Mouse (Mus musculus): ENCODE measurements around the gene Dgke. TPM values are rescaled to one million over a fixed set of nuclear protein-coding genes. Genes with fewer than 3 reads are reported as not detected.
A peak's percentile ranks its signal among the peaks of the same experiment; 100 is the strongest.

Dgke gene
- polyA plus RNA-seq, 1 experiment from 2014 or later, result 1.9 TPM

DNA sequence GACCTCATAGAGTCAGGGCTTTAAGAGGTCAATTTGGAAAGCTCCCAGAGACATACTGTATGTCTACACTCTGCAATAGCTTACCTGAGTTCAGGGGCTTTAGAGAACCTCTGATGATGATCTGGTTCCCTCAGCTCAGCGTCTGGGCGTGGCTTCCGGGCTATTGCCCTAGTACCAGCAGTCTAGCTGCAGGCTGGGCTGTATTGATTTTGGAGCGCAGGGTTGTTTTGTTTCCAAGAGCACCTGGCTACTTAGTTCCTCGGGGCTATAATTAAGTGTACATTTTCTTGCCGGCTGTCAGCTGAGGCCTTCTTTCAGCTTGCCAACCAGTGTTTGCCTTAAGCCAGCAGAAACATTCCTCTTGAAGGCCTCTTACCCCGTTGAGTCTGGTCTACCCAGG lies 57.2 kb downstream of the Dgke start:
- H3K27ac ChIP-seq (replicated peaks), result no peak overlapping the region
- no peaks in the 10 kb centered on the region for H3K9me3 ChIP-seq (ENCODE audit: control insufficient read depth, low read length)
- H3K36me3 ChIP-seq (ENCODE audit: control insufficient read depth, insufficient read depth, low read length), result peaks cover 19% of the 10 kb centered on the region
- no peak overlapping the region for H3K4me3 ChIP-seq (ENCODE audit: low read depth, low read length)
- no peak overlapping the region for H3K4me2 ChIP-seq (replicated peaks; ENCODE audit: low read depth)
- no peak for TF ChIP-seq EP300 (optimal IDR thresholded peaks at IDR 0.05)
- peak; percentile 70 for ATAC-seq (ENCODE audit: low FRiP score, low TSS enrichment)
- H3K27me3 ChIP-seq (ENCODE audit: control insufficient read depth, insufficient read depth, low read length), result no peaks in the 10 kb centered on the region
- no peak overlapping the region for H3K9ac ChIP-seq (ENCODE audit: low read length)
- H3K4me1 ChIP-seq (replicated peaks; ENCODE audit: control insufficient read depth, insufficient read depth), result no peaks in the 10 kb centered on the region
- DNase-seq (ENCODE audit: low spot score), result peak; percentile 71
- WGBS, result 44% methylated on average over 7 of the region's 7 CpGs

- Histone ChIP-seq H3K36me3 (ENCODE audit: control insufficient read depth, insufficient read depth, low read length) (peaks cover 19% of the 10 kb centered on the region), H3K9me3 (ENCODE audit: control insufficient read depth, low read length) (no peaks in the 10 kb centered on the region), H3K4me2 (replicated peaks; ENCODE audit: low read depth) (no peak overlapping the region), H3K27me3 (ENCODE audit: control insufficient read depth, insufficient read depth, low read length) (no peaks in the 10 kb centered on the region), H3K4me3 (ENCODE audit: low read depth, low read length) (no peak overlapping the region), H3K4me1 (replicated peaks; ENCODE audit: control insufficient read depth, insufficient read depth) (no peaks in the 10 kb centered on the region; the same call in 1 of the 2 replicates), H3K9ac (ENCODE audit: low read length) (no peak overlapping the region), H3K27ac (replicated peaks) (no peak overlapping the region)
- ATAC-seq (ENCODE audit: low FRiP score, low TSS enrichment), result no peak
- WGBS, result 80% methylated on average over 9 of the region's 9 CpGs
- TF ChIP-seq CTCF (IDR thresholded peaks at IDR 0.05; ENCODE audit: low read depth) (no peak), EP300 (optimal IDR thresholded peaks at IDR 0.05) (no peak)
- no peak for DNase-seq (ENCODE audit: low spot score)
Observed at GRCm38 (mm10) chr11:89009066-89009465, 57.6 kb downstream of the Dgke start.

- Histone ChIP-seq H3K4me2 (replicated peaks; ENCODE audit: low read depth) (no peak overlapping the region), H3K9ac (ENCODE audit: low read length) (no peak overlapping the region), H3K4me3 (ENCODE audit: low read depth, low read length) (no peak overlapping the region), H3K27me3 (ENCODE audit: control insufficient read depth, insufficient read depth, low read length) (no peaks in the 10 kb centered on the region), H3K36me3 (ENCODE audit: control insufficient read depth, insufficient read depth, low read length) (peaks cover 15% of the 10 kb centered on the region; the same call in 1 of the 2 replicates), H3K9me3 (ENCODE audit: control insufficient read depth, low read length) (no peaks in the 10 kb centered on the region), H3K27ac (replicated peaks) (no peak overlapping the region), H3K4me1 (replicated peaks; ENCODE audit: control insufficient read depth, insufficient read depth) (peaks cover 3% of the 10 kb centered on the region; the same call in 1 of the 2 replicates)
- 71% methylated on average over 3 of the region's 3 CpGs for WGBS
- no peak for ATAC-seq (ENCODE audit: low FRiP score, low TSS enrichment)
- peak; percentile 35 for DNase-seq (ENCODE audit: low spot score)
- TF ChIP-seq EP300 (optimal IDR thresholded peaks at IDR 0.05) (no peak), CTCF (IDR thresholded peaks at IDR 0.05; ENCODE audit: low read depth) (no peak)
Observed at GRCm38 (mm10) chr11:89007582-89007981, 59.1 kb downstream of the Dgke start.

- no peak overlapping the region for H3K27ac ChIP-seq (replicated peaks)
- H3K9me3 ChIP-seq (ENCODE audit: control insufficient read depth, low read length), result no peaks in the 10 kb centered on the region
- no peaks in the 10 kb centered on the region for H3K27me3 ChIP-seq (ENCODE audit: control insufficient read depth, insufficient read depth, low read length)
- DNase-seq (ENCODE audit: low spot score) (no peak), ATAC-seq (ENCODE audit: low FRiP score, low TSS enrichment) (no peak)
- peaks cover 5% of the 10 kb centered on the region; the same call in 1 of the 2 replicates for H3K4me1 ChIP-seq (replicated peaks; ENCODE audit: control insufficient read depth, insufficient read depth)
- TF ChIP-seq CTCF (IDR thresholded peaks at IDR 0.05; ENCODE audit: low read depth) (no peak), EP300 (optimal IDR thresholded peaks at IDR 0.05) (no peak)
- H3K36me3 ChIP-seq (ENCODE audit: control insufficient read depth, insufficient read depth, low read length), result peaks cover 5% of the 10 kb centered on the region; the same call in 1 of the 2 replicates
- no peak overlapping the region for H3K4me3 ChIP-seq (ENCODE audit: low read depth, low read length)
- no peak overlapping the region for H3K4me2 ChIP-seq (replicated peaks; ENCODE audit: low read depth)
- H3K9ac ChIP-seq (ENCODE audit: low read length), result no peak overlapping the region
Observed at GRCm38 (mm10) chr11:89006404-89006803, 60.2 kb downstream of the Dgke start.

DNA sequence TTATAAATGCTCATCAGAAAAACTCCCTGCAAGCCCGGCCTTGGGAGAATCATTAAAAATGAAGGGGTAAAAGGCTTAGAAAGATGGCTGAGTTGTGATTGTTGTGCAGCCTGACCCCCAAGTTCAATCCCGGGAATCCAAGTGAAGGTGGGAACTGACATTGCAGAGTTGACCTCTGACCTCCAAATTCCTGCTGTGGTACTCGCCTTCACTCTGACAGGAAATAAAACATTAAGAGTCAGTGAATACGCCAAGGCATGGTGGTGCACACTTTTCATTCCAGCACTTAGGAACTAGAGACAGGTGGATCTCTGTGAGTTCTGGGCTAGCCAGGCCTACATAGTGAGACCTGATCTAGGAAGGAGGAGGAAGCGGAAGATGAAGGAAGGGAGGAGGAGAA lies 61.2 kb downstream of the Dgke start:
- H3K9me3 ChIP-seq (ENCODE audit: control insufficient read depth, low read length), result no peaks in the 10 kb centered on the region
- no peaks in the 10 kb centered on the region for H3K27me3 ChIP-seq (ENCODE audit: control insufficient read depth, insufficient read depth, low read length)
- no peak overlapping the region for H3K9ac ChIP-seq (ENCODE audit: low read length)
- H3K27ac ChIP-seq (replicated peaks), result no peak overlapping the region
- H3K4me2 ChIP-seq (replicated peaks; ENCODE audit: low read depth), result no peak overlapping the region
- 55% methylated on average over 5 of the region's 5 CpGs for WGBS
- ATAC-seq (ENCODE audit: low FRiP score, low TSS enrichment) (no peak), DNase-seq (ENCODE audit: low spot score) (no peak)
- no peak for TF ChIP-seq CTCF (IDR thresholded peaks at IDR 0.05; ENCODE audit: low read depth)
- TF ChIP-seq EP300 (optimal IDR thresholded peaks at IDR 0.05), result no peak
- H3K4me1 ChIP-seq (replicated peaks; ENCODE audit: control insufficient read depth, insufficient read depth), result peaks cover 5% of the 10 kb centered on the region; the same call in 1 of the 2 replicates
- peaks cover 2% of the 10 kb centered on the region; the same call in 1 of the 2 replicates for H3K36me3 ChIP-seq (ENCODE audit: control insufficient read depth, insufficient read depth, low read length)
- no peak overlapping the region for H3K4me3 ChIP-seq (ENCODE audit: low read depth, low read length)

GRCm38 (mm10) chr11:89003726-89004125 lies 62.9 kb downstream of the Dgke start:
- H3K4me2 ChIP-seq (replicated peaks; ENCODE audit: low read depth), result peak overlapping the region; percentile 27
- no peaks in the 10 kb centered on the region for H3K27me3 ChIP-seq (ENCODE audit: control insufficient read depth, insufficient read depth, low read length)
- H3K9me3 ChIP-seq (ENCODE audit: control insufficient read depth, low read length), result no peaks in the 10 kb centered on the region
- H3K9ac ChIP-seq (ENCODE audit: low read length), result peak overlapping the region; percentile 38; the same call in 1 of the 2 replicates
- TF ChIP-seq CTCF (IDR thresholded peaks at IDR 0.05; ENCODE audit: low read depth) (no peak), EP300 (optimal IDR thresholded peaks at IDR 0.05) (no peak)
- H3K4me1 ChIP-seq (replicated peaks; ENCODE audit: control insufficient read depth, insufficient read depth), result peaks cover 5% of the 10 kb centered on the region; the same call in 1 of the 2 replicates
- H3K27ac ChIP-seq (replicated peaks), result 0 out of 2 replicates have a peak overlapping the region, but pooled peaks have one; percentile 18
- no peaks in the 10 kb centered on the region for H3K36me3 ChIP-seq (ENCODE audit: control insufficient read depth, insufficient read depth, low read length)
- no peak for DNase-seq (ENCODE audit: low spot score)
- ATAC-seq (ENCODE audit: low FRiP score, low TSS enrichment), result no peak
- no peak overlapping the region; the same call in 1 of the 2 replicates for H3K4me3 ChIP-seq (ENCODE audit: low read depth, low read length)
- WGBS, result 56% methylated on average over 4 of the region's 4 CpGs

All from stomach, postnatal 0 days (tissue).